Mouse (Mus musculus) hindbrain, embryonic 16.5 days (tissue): ENCODE results near the gene Dync2h1. TPM values are rescaled to one million over a fixed set of nuclear protein-coding genes. Genes with fewer than 3 reads are reported as not detected.

Source experiments
- ATAC-seq: fragments of 200-750 bp; cut with Nextera tagmentation; 2 replicates; pipeline ENCODE4 v1.8.0; 2017; ENCODE audit warnings: moderate TSS enrichment, moderate library complexity
- H3K27ac ChIP-seq: fragments of 300-500 bp; sonication (generic); 2 replicates; pipeline ENCODE4 v1.5.1; 2014; ENCODE audit warnings: low read depth, mild to moderate bottlenecking, control low read depth, low read length, moderate library complexity
- H3K27me3 ChIP-seq: fragments of 300-500 bp; sonication (generic); replicated peaks from 2 replicates; pipeline ENCODE4 v1.6.1; 2014; ENCODE audit warnings: low read length; ENCODE audit not compliant: control insufficient read depth, insufficient read depth
- H3K36me3 ChIP-seq: fragments of 300-500 bp; sonication (generic); 2 replicates; pipeline ENCODE4 v1.6.1; 2014; ENCODE audit warnings: mild to moderate bottlenecking, low read length, moderate library complexity, mixed read lengths; ENCODE audit not compliant: control insufficient read depth, insufficient read depth
- H3K4me1 ChIP-seq: fragments of 300-500 bp; sonication (generic); 2 replicates; pipeline ENCODE4 v1.6.1; 2014; ENCODE audit warnings: low read depth, low read length; ENCODE audit not compliant: control insufficient read depth, insufficient read depth
- H3K4me2 ChIP-seq: fragments of 300-500 bp; sonication (generic); 2 replicates; pipeline ENCODE4 v1.6.1; 2014; ENCODE audit warnings: mild to moderate bottlenecking, low read length, control low read depth, moderate library complexity
- H3K4me3 ChIP-seq: fragments of 300-500 bp; sonication (generic); 2 replicates; pipeline ENCODE4 v1.5.1; 2014; ENCODE audit warnings: mild to moderate bottlenecking, low read length, control low read depth, moderate library complexity
- H3K9ac ChIP-seq: fragments of 300-500 bp; sonication (generic); 2 replicates; pipeline ENCODE4 v1.6.1; 2014; ENCODE audit warnings: low read depth, mild to moderate bottlenecking, control low read depth, low read length, moderate library complexity
- H3K9me3 ChIP-seq: fragments of 300-500 bp; sonication (generic); 2 replicates; pipeline ENCODE4 v1.6.1; 2014; ENCODE audit warnings: mild to moderate bottlenecking, low read length, moderate library complexity; ENCODE audit not compliant: control insufficient read depth
- WGBS: fragments of 180-500 bp; shearing (Covaris S2); extraction: QIAGEN DNeasy Blood & Tissue Kit; methylation state at CpG from one replicate; pipeline ENCODE4 v1.1.7; 2014; 5-methylcytosine and 5-hydroxymethylcytosine counted together
- polyA plus RNA-seq: library from polyadenylated mRNA; unstranded; fragments of >200 nt; fragmentation: Nextera tagmentation; extraction: Ambion mirVana; gene quantifications from 2 replicates; pipeline ENCODE4 v1.2.1, GENCODE M21; 2015

Gene Dync2h1
- polyA plus RNA-seq, 1 experiment from 2014 or later: 18.7 TPM

DNA sequence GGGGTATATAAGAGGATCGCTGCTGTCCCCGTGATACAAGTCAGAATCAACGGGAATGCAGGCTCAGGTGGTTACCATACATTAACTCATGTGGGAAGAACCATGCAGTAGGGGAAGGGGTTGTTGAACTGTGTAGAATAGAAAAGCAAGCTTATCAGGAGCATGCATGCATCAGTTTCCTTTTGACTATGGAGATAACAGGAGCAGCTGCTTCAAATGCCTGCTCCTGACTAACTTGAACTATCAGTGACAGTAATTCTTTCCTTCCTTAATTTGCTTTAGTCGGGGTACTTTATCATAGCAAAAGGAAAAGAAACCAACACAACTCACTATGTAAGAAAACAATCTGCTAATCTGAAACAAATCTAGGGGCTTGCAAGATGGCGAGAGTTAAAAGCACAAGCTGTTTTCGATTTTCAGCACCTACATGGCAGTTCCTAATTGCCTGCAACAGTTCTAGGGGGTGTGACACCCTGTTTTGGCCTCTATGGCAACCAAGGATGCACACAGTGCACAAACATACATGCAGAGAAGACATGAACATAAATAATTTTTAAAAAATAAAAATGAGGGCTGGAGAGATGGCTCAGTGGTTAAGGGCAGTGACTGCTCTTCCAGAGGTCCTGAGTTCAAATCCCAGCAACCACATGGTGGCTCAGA lies 16.8 kb downstream of the Dync2h1 start:
- Histone ChIP-seq H3K4me1 (no peaks in the 10 kb centered on the region), H3K9me3 (no peaks in the 10 kb centered on the region), H3K27ac (no peak overlapping the region), H3K4me2 (no peak overlapping the region), H3K9ac (no peak overlapping the region), H3K27me3 (no peaks in the 10 kb centered on the region), H3K4me3 (no peak overlapping the region), H3K36me3 (peaks cover 7% of the 10 kb centered on the region)
- no peak for ATAC-seq
- WGBS: 94% methylated on average over 6 of the region's 6 CpGs

DNA sequence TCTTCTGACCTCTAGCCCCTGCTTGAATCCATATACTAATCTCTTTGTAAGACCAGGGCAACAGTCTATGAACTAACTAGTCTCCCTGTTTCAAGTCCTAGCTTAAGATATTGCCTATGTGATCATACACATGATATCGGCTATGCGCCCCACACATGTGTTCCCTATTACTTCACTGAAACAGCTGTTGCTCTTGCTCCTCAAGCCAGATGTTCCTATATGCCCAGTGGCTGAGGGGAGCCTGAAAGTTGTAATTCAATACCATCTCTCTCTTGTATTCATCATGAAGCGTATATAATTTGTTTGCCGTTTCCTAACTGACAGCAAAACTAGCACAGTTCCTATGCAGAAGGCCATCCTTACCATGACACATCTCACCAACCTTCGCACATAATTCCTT lies 23.6 kb downstream of the Dync2h1 start:
- Histone ChIP-seq H3K9me3 (no peaks in the 10 kb centered on the region), H3K27me3 (no peaks in the 10 kb centered on the region), H3K9ac (no peak overlapping the region), H3K36me3 (peaks cover 21% of the 10 kb centered on the region), H3K4me1 (no peaks in the 10 kb centered on the region), H3K4me3 (no peak overlapping the region), H3K4me2 (no peak overlapping the region), H3K27ac (no peak overlapping the region)
- no peak for ATAC-seq
- 91% methylated on average over 5 of the region's 5 CpGs for WGBS

DNA sequence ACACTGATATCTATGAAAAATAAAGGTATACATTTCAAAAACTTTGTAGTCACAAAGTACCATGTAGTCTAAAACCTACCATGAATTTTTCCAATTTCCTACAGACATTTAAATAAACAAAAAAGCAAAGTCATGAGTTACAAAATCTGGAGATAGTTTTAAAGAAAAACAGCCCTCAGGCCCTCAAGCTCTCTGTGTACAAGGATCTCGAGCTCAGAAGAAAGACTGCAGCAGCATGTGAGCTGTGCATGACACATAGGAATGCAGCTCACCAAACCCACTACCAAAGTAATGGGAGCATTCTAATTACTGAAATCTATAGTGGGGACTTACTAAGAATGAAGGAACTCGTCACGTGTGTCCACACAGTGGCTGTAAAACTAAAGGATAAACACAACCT lies 24.5 kb downstream of the Dync2h1 start:
- no peak overlapping the region for H3K4me3 ChIP-seq
- 87% methylated on average over 3 of the region's 3 CpGs for WGBS
- H3K4me1 ChIP-seq: no peaks in the 10 kb centered on the region
- no peak overlapping the region for H3K9ac ChIP-seq
- no peaks in the 10 kb centered on the region for H3K27me3 ChIP-seq
- peaks cover 16% of the 10 kb centered on the region for H3K36me3 ChIP-seq
- no peak overlapping the region for H3K27ac ChIP-seq
- H3K9me3 ChIP-seq: no peaks in the 10 kb centered on the region
- no peak for ATAC-seq
- no peak overlapping the region for H3K4me2 ChIP-seq

DNA sequence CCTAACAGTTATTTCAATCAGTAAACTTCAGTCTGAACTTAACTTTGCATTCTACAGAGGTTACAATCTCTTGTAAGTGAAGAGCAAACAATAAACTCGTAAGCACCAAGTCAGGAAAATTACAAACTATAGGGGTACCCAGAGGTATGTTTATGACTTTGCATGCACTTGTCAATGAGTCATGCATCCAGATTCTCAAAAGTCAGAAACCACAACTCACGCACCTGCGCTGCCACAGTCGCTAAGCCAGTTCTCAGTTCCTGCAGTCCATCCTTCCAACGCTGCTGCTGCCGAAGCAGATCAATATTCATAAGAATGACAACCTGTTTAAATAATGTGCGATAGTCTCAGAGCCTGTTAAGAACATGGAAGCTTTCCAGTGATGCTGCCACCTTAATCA lies 25.6 kb downstream of the Dync2h1 start:
- Histone ChIP-seq H3K27me3 (no peaks in the 10 kb centered on the region), H3K9ac (no peak overlapping the region), H3K27ac (no peak overlapping the region), H3K4me3 (no peak overlapping the region), H3K9me3 (no peaks in the 10 kb centered on the region), H3K4me2 (no peak overlapping the region), H3K4me1 (no peaks in the 10 kb centered on the region), H3K36me3 (peaks cover 16% of the 10 kb centered on the region)
- ATAC-seq: no peak
- 97% methylated on average over 7 of the region's 7 CpGs for WGBS

DNA sequence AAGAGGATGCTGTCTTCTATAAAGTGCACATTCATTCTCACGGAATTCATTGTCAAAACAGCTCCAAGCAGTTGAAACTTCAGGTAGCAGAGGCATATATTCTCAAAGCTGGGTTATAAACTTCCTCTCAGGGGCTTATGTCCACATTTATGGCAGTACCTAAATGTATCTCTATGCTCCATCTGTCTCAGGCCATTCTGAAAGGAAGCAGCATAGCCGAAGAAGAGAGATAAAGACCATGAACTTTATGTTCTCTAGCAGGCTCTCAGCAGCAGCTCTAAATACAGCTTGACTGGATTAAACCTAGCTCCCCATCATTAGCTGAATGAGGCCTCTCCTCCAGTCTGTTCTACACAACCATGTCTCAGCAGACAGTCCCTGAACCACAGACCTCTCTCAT lies 29.9 kb downstream of the Dync2h1 start:
- Histone ChIP-seq H3K4me2 (no peak overlapping the region), H3K27ac (no peak overlapping the region), H3K9ac (no peak overlapping the region), H3K36me3 (peaks cover 11% of the 10 kb centered on the region), H3K4me3 (no peak overlapping the region), H3K9me3 (no peaks in the 10 kb centered on the region), H3K27me3 (no peaks in the 10 kb centered on the region), H3K4me1 (no peaks in the 10 kb centered on the region)
- ATAC-seq: no peak
- WGBS: 96% methylated on average over 2 of the region's 2 CpGs

DNA sequence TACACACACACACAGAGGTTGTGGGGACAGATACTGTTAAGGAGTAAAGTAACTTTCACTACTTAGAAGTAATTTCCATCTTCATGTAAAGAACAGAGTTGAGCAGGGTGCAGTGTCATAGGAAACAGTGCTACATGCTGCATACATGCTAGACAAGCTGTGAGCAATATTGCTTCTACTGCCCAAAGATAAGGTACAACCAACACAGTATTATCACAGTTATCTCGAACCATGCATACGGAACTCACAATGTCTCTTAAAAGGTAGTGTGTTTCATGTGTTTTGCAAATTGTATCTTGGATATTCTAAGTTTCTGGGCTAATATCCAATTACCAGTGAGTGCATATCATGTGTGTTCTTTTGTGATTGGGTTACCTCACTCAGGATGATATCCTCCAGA lies 61.4 kb downstream of the Dync2h1 start:
- Histone ChIP-seq H3K4me2 (no peak overlapping the region), H3K9ac (no peak overlapping the region), H3K9me3 (no peaks in the 10 kb centered on the region), H3K27ac (no peak overlapping the region), H3K27me3 (no peaks in the 10 kb centered on the region), H3K36me3 (no peaks in the 10 kb centered on the region; the same call in 1 of the 2 replicates), H3K4me1 (no peaks in the 10 kb centered on the region), H3K4me3 (no peak overlapping the region)
- ATAC-seq: no peak
- 89% methylated on average over 2 of the region's 2 CpGs for WGBS

DNA sequence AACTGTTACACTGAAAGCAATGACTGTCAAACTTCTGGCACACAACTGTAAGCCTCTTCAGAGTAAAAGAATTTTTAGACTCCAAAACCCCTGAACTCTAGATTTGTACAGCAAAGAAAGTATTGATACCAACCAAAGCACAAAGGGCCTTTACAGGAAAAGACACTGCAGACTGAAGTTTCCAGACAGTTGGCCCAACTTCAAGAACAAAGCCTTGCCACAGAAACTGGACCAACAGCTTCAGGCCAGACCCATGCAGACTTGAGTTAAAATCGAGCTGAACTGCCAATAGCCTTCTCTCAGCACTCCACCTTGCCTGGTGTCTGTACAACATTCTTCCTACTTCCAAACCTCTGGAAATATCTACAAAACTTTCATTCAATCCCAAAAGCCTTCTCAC lies 74.1 kb downstream of the Dync2h1 start:
- H3K27ac ChIP-seq: no peak overlapping the region
- H3K4me3 ChIP-seq: no peak overlapping the region
- H3K4me2 ChIP-seq: no peak overlapping the region
- no peaks in the 10 kb centered on the region for H3K27me3 ChIP-seq
- 80% methylated on average over 1 of the region's 1 CpGs for WGBS
- H3K4me1 ChIP-seq: no peaks in the 10 kb centered on the region
- no peak overlapping the region for H3K9ac ChIP-seq
- no peaks in the 10 kb centered on the region for H3K9me3 ChIP-seq
- 0 out of 2 replicates have a peak, but pooled peaks cover 4% of the 10 kb centered on the region for H3K36me3 ChIP-seq
- ATAC-seq: no peak

DNA sequence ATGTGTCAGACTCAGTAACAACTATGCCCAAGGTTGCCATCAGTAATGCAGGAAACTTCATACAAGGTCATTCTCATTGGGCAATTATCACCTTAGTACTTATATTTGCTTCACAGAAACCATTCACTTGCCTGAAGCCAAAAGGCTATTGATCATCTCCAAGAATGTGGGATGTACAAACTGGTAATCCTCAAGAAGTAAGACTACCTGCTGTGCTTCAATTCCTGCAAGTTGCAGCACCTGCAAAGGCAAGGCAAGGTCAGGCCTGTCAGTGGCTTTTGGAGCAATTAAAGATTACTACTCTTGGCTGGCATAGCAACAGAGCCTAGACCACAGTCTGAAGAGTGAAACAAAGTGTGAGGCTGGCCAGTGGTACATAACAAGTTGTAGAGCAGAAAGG lies 82.9 kb downstream of the Dync2h1 start:
- H3K27ac ChIP-seq: no peak overlapping the region
- H3K4me3 ChIP-seq: no peak overlapping the region
- H3K36me3 ChIP-seq: peaks cover 4% of the 10 kb centered on the region; the same call in 1 of the 2 replicates
- ATAC-seq: no peak
- H3K9ac ChIP-seq: no peak overlapping the region
- H3K27me3 ChIP-seq: no peaks in the 10 kb centered on the region
- no peaks in the 10 kb centered on the region for H3K9me3 ChIP-seq
- H3K4me1 ChIP-seq: no peaks in the 10 kb centered on the region
- no peak overlapping the region for H3K4me2 ChIP-seq

DNA sequence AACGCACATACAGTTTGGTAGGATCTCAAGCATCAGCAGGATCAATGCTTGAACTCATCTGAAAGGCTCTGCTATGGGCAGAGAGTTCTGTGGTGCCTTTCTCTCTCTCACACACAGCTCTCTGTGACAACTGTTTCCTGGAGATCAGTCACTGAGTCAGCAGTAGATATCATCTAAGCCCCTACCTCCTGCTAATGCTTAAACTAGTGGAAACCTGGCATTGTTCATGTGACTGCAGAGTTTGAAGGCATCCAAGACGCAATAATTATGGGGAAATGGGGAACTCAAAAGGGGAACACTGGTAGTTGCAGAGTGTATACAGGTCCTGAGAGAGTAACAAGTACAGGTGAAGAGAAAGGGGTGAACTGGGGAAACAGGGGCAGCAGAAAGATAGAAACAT lies 109.6 kb downstream of the Dync2h1 start:
- H3K4me3 ChIP-seq: no peak overlapping the region
- H3K4me1 ChIP-seq: no peaks in the 10 kb centered on the region
- H3K4me2 ChIP-seq: no peak overlapping the region
- H3K27me3 ChIP-seq: no peaks in the 10 kb centered on the region
- no peaks in the 10 kb centered on the region for H3K9me3 ChIP-seq
- 96% methylated on average over 2 of the region's 2 CpGs for WGBS
- H3K9ac ChIP-seq: no peak overlapping the region
- ATAC-seq: no peak
- no peak overlapping the region for H3K27ac ChIP-seq
- peaks cover 17% of the 10 kb centered on the region for H3K36me3 ChIP-seq

DNA sequence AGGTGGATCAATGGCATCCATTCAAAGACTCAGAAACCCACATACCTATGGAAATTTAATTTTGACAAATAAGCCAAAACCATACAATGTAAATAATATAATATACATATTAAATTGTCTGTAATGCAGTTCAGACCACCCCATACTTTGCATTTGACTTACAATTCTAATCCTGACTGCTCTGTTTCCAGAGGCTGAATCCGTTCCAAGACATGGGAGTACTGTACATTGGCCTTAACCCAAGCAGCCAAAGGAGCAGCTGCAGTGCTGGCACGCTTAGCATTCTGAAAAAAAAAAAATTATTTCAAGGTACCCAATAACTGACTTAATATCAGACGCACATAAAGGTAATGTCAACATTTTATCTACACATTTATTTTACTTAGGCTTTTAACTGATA lies 113.4 kb downstream of the Dync2h1 start:
- ATAC-seq: no peak
- no peaks in the 10 kb centered on the region for H3K4me1 ChIP-seq
- no peak overlapping the region for H3K4me2 ChIP-seq
- 70% methylated on average over 3 of the region's 3 CpGs for WGBS
- H3K27ac ChIP-seq: no peak overlapping the region
- H3K4me3 ChIP-seq: no peak overlapping the region
- H3K27me3 ChIP-seq: no peaks in the 10 kb centered on the region
- no peak overlapping the region for H3K9ac ChIP-seq
- no peaks in the 10 kb centered on the region for H3K9me3 ChIP-seq
- peaks cover 4% of the 10 kb centered on the region; the same call in 1 of the 2 replicates for H3K36me3 ChIP-seq
